Mouse (Mus musculus): ENCODE data around the gene Agrp. TPM values are rescaled to one million over a fixed set of nuclear protein-coding genes. Genes with fewer than 3 reads are reported as not detected.

The Agrp gene
- polyA plus RNA-seq, 2 experiments = 1.0 to 2.5 TPM

DNA sequence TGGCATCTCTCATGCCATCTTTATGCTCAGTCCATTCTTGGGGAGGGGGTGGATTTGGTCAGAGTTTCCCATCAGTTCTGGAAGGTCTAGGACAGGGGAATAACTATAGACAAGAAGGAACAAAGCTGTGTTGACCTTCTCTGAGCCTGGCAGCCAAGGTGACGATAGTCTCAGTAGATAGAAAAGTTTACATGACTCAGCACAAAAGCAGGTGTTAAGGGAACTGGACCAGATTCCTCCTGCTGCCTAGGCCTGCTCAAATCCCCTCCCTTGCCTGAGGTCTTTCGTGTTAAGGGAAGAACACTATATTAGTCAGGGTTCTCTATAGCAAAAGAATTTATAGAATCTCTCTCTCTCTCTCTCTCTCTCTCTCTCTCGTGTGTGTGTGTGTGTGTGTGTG, 57.5 kb downstream of the Agrp start:
- no peak overlapping the region for H3K9ac ChIP-seq (ENCODE audit: low read depth, low read length, severe bottlenecking)
- H3K36me3 ChIP-seq (ENCODE audit: control insufficient read depth, insufficient read depth, low read length) = no peaks in the 10 kb centered on the region
- H3K27ac ChIP-seq (replicated peaks; ENCODE audit: low read depth, low read length) = no peak overlapping the region
- H3K4me1 ChIP-seq (ENCODE audit: control insufficient read depth, insufficient read depth, low read length) = no peaks in the 10 kb centered on the region
- no peaks in the 10 kb centered on the region for H3K9me3 ChIP-seq (ENCODE audit: control insufficient read depth, low read length)
- no peaks in the 10 kb centered on the region for H3K27me3 ChIP-seq (ENCODE audit: control insufficient read depth, insufficient read depth, low read length)
- no peak overlapping the region for H3K4me2 ChIP-seq (replicated peaks; ENCODE audit: low read depth, low read length, severe bottlenecking)
- no peak overlapping the region for H3K4me3 ChIP-seq (replicated peaks; ENCODE audit: low read length)
- WGBS = 55% methylated on average over 3 of the region's 3 CpGs
- no peak for ATAC-seq (ENCODE audit: low FRiP score, low read depth)
- TF ChIP-seq POLR2A (IDR thresholded peaks at IDR 0.05; ENCODE audit: borderline replicate concordance, extremely low read depth, insufficient read depth, insufficient read length) = no peak
- peak; percentile 40 for DNase-seq (ENCODE audit: low spot score)

DNA sequence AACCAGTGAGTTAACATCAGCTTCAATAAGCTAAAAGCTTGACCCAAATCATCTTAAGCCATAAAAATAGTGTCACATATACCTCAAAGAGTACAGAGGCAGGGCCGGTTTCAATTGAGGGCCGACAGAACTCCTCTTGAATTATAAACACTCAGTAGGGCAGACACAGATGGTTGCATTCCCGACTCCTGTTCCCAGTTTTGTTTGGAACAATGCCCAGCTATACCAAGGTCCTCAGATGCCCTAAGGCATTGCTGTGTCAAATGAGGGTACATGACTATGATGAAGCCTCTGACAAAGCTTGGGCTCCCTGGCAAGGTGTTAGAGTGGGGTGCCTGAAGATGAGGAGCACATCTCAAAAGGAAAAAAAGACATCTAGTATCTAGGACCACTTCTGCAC, 61.7 kb downstream of the Agrp start:
- no peak for DNase-seq (ENCODE audit: low spot score)
- no peak overlapping the region for H3K9ac ChIP-seq (ENCODE audit: low read depth, low read length, severe bottlenecking)
- no peak overlapping the region for H3K4me3 ChIP-seq (replicated peaks; ENCODE audit: low read length)
- no peak overlapping the region for H3K27ac ChIP-seq (replicated peaks; ENCODE audit: low read depth, low read length)
- H3K27me3 ChIP-seq (ENCODE audit: control insufficient read depth, insufficient read depth, low read length) = no peaks in the 10 kb centered on the region
- no peak overlapping the region for H3K4me2 ChIP-seq (replicated peaks; ENCODE audit: low read depth, low read length, severe bottlenecking)
- H3K36me3 ChIP-seq (ENCODE audit: control insufficient read depth, insufficient read depth, low read length) = no peaks in the 10 kb centered on the region
- H3K9me3 ChIP-seq (ENCODE audit: control insufficient read depth, low read length) = no peaks in the 10 kb centered on the region
- no peaks in the 10 kb centered on the region for H3K4me1 ChIP-seq (ENCODE audit: control insufficient read depth, insufficient read depth, low read length)
- 53% methylated on average over 3 of the region's 3 CpGs for WGBS
- ATAC-seq (ENCODE audit: low FRiP score, low read depth) = no peak
- no peak for TF ChIP-seq POLR2A (IDR thresholded peaks at IDR 0.05; ENCODE audit: borderline replicate concordance, extremely low read depth, insufficient read depth, insufficient read length)

DNA sequence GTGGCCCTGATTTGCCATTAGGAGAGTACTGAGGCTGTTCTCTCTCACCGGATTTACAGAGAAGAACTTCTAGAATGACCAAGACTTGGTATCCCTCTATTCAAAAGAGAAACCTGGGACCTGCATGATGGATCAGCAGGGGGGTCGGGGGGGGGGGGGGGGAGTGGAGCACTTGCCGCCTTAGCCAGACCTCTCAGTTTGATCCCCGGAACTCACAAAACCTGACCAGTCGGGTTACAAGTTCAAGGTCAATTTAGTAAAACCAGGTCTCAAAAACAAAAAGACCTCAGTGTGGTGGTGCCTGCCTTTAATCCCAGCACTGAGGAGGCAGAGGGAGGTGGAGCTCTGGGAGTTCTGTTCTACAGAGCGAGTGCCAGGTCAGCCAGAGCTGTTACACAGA, 62.5 kb downstream of the Agrp start:
- H3K4me3 ChIP-seq (replicated peaks; ENCODE audit: low read length) = no peak overlapping the region
- DNase-seq (ENCODE audit: low spot score) = no peak
- no peak for ATAC-seq (ENCODE audit: low FRiP score, low read depth)
- no peaks in the 10 kb centered on the region for H3K4me1 ChIP-seq (ENCODE audit: control insufficient read depth, insufficient read depth, low read length)
- no peaks in the 10 kb centered on the region for H3K9me3 ChIP-seq (ENCODE audit: control insufficient read depth, low read length)
- H3K4me2 ChIP-seq (replicated peaks; ENCODE audit: low read depth, low read length, severe bottlenecking) = no peak overlapping the region
- WGBS = 44% methylated on average over 6 of the region's 6 CpGs
- TF ChIP-seq POLR2A (IDR thresholded peaks at IDR 0.05; ENCODE audit: borderline replicate concordance, extremely low read depth, insufficient read depth, insufficient read length) = no peak
- no peaks in the 10 kb centered on the region for H3K27me3 ChIP-seq (ENCODE audit: control insufficient read depth, insufficient read depth, low read length)
- H3K9ac ChIP-seq (ENCODE audit: low read depth, low read length, severe bottlenecking) = no peak overlapping the region
- no peaks in the 10 kb centered on the region for H3K36me3 ChIP-seq (ENCODE audit: control insufficient read depth, insufficient read depth, low read length)
- H3K27ac ChIP-seq (replicated peaks; ENCODE audit: low read depth, low read length) = no peak overlapping the region

DNA sequence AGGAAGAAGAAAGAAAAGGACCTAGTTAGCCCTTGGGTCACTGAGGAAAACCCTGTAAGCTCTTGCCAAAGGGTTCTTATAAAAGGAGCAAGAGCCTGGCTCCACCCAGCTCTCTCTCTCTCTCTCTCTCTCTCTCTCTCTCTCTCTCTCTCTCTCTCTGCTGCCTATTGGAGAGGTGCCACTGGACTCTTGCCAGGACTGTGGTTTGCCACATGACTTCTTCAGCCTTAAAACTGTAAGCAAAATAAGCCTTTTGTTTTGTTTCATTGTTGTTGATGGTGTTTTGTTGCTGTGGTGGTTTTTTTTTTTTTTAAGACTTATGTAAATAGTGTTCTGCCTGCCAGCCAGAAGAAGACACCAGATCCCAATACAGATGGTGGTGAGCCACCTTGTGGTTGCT, 63.8 kb downstream of the Agrp start:
- no peaks in the 10 kb centered on the region for H3K9me3 ChIP-seq (ENCODE audit: control insufficient read depth, low read length)
- no peaks in the 10 kb centered on the region for H3K27me3 ChIP-seq (ENCODE audit: control insufficient read depth, insufficient read depth, low read length)
- peak; percentile 49 for DNase-seq (ENCODE audit: low spot score)
- H3K27ac ChIP-seq (replicated peaks; ENCODE audit: low read depth, low read length) = no peak overlapping the region
- no peak overlapping the region for H3K4me3 ChIP-seq (replicated peaks; ENCODE audit: low read length)
- no peak for TF ChIP-seq POLR2A (IDR thresholded peaks at IDR 0.05; ENCODE audit: borderline replicate concordance, extremely low read depth, insufficient read depth, insufficient read length)
- no peak overlapping the region for H3K4me2 ChIP-seq (replicated peaks; ENCODE audit: low read depth, low read length, severe bottlenecking)
- H3K9ac ChIP-seq (ENCODE audit: low read depth, low read length, severe bottlenecking) = no peak overlapping the region
- no peak for ATAC-seq (ENCODE audit: low FRiP score, low read depth)
- no peaks in the 10 kb centered on the region for H3K36me3 ChIP-seq (ENCODE audit: control insufficient read depth, insufficient read depth, low read length)
- H3K4me1 ChIP-seq (ENCODE audit: control insufficient read depth, insufficient read depth, low read length) = no peaks in the 10 kb centered on the region

DNA sequence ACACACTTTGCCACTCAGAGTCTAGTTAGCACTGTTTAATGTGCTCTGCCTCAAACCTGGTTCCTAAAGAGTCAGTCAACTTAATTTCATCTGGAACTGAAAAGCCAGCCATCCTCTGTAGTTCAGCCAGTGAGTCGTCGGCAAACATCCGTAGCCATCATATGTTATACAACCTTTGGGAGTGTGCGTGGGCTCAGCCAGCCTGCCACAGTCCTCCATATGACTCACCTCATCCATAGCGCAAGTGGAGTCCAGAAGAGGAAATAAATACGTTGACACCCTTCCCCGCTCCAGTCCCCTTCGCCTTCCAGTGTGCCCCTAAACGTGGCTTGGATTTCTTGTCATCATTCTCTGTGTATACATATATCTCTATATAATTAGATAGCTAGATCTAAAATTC, 65.4 kb downstream of the Agrp start:
- TF ChIP-seq POLR2A (IDR thresholded peaks at IDR 0.05; ENCODE audit: borderline replicate concordance, extremely low read depth, insufficient read depth, insufficient read length) = no peak
- 89% methylated on average over 9 of the region's 9 CpGs for WGBS
- DNase-seq (ENCODE audit: low spot score) = no peak

More for the DNA sequence above, 65.4 kb downstream of the Agrp start:
- H3K4me1 ChIP-seq (ENCODE audit: control insufficient read depth, insufficient read depth, low read length) = peaks cover 4% of the 10 kb centered on the region
- no peak overlapping the region for H3K4me3 ChIP-seq (replicated peaks; ENCODE audit: low read length)
- H3K9me3 ChIP-seq (ENCODE audit: control insufficient read depth, low read length) = no peaks in the 10 kb centered on the region
- H3K4me2 ChIP-seq (replicated peaks; ENCODE audit: low read depth, low read length, severe bottlenecking) = no peak overlapping the region
- no peak overlapping the region for H3K9ac ChIP-seq (ENCODE audit: low read depth, low read length, severe bottlenecking)
- H3K27me3 ChIP-seq (ENCODE audit: control insufficient read depth, insufficient read depth, low read length) = no peaks in the 10 kb centered on the region
- no peak overlapping the region for H3K27ac ChIP-seq (replicated peaks; ENCODE audit: low read depth, low read length)
- ATAC-seq (ENCODE audit: low FRiP score, low read depth) = no peak
- H3K36me3 ChIP-seq (ENCODE audit: control insufficient read depth, insufficient read depth, low read length) = no peaks in the 10 kb centered on the region

Data from limb, embryonic 14.5 days (tissue).